Comparison of ENCODE assay signal across 20 mouse cellular contexts in the genomic region with DNA sequence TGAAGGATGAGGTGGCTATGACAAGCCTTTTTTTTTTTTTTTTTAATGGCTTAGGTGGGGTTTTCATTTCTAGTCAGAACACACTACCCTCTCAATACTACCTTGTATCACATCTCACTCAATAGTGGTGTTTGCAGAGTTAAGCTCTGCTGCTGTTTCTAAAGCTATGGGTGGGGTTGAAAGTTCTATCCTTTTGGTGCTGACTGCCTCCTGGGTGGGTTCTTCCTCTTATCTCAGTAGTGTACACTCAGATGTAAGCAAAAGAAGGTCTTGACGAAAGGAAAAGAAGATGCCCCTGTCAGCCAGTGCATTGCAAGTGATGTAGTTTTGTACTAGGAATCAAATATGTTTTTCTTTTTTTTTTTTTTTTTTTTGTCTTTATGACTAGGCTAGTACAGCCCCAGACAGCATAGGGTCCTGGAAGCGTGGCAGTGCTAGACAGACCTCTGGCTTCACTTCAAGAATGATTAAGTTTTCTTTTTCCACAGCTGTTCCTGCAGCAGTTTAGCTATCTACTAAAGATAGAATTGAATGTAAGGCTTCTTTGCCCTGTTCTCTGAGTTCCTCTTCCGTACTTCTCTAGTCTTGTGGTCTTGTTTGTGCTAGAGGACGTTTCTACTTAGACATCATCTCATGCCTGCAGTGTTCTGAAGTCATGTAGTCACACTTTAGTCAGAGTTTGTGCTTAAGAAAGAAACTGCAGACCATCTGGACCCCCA. TPM values are rescaled to one million over a fixed set of nuclear protein-coding genes. Genes with fewer than 3 reads are reported as not detected.
DNase-seq lines count a peak whose midpoint lies in the region; ATAC-seq and TF ChIP-seq lines count a peak whose summit lies in the region.
"Had no signal": no experiment of that assay in that cellular context is flagged by ENCODE, and none has a peak within 500 bp of the region (broad histone marks: within the 10 kb centered on the region; RNA-seq: fewer than 3 reads in every experiment).

No protein-coding gene starts in this region.

- H3K9me3 ChIP-seq in heart, embryonic 13.5 days, result no peaks in the 10 kb centered on the region
- H3K9me3 ChIP-seq in MEL (replicated peaks; ENCODE audit: insufficient read depth, low read length), result no peaks in the 10 kb centered on the region
- peaks cover 12% of the 10 kb centered on the region; the same call in 1 of the 2 replicates for H3K9me3 ChIP-seq in liver, embryonic 12.5 days (replicated peaks)
- H3K9me3 ChIP-seq: embryonic facial prominence, embryonic 12.5 days; neural tube, embryonic 13.5 days had no signal

- no peak overlapping the region for H3K4me3 ChIP-seq in heart, embryonic 13.5 days
- H3K4me3 ChIP-seq in MEL (ENCODE audit: control insufficient read depth in 1 of 2, insufficient read depth in 1 of 2, low read depth in 2 of 2, low read length in 2 of 2), result peak overlapping the region in 1 of 2 experiments; percentile 20; a peak in 1 of 4 replicates
- no peak overlapping the region for H3K4me3 ChIP-seq in liver, embryonic 12.5 days
- H3K4me3 ChIP-seq: embryonic facial prominence, embryonic 12.5 days; gastrocnemius, adult 2 months; hindbrain, embryonic 15.5 days; neural tube, embryonic 13.5 days had no signal

- 57% methylated on average over 4 of the region's 4 CpGs for WGBS in heart, embryonic 13.5 days
- 50% methylated on average over 4 of the region's 4 CpGs for WGBS in liver, embryonic 12.5 days (ENCODE audit: insufficient replicate concordance)

- H3K4me2 ChIP-seq in heart, embryonic 13.5 days, result no peak overlapping the region
- H3K4me2 ChIP-seq in liver, embryonic 12.5 days, result no peak overlapping the region
- H3K4me2 ChIP-seq: embryonic facial prominence, embryonic 12.5 days; hindbrain, embryonic 15.5 days; neural tube, embryonic 13.5 days had no signal

- intact Hi-C loops in heart, postnatal 14 days (cut with DNase I), result no loop called here
- intact Hi-C loops in left cerebral cortex, postnatal 4 days (cut with DNase I), result no loop called here

- no peak overlapping the region for H3K9ac ChIP-seq in heart, embryonic 13.5 days
- H3K9ac ChIP-seq in MEL (ENCODE audit: control insufficient read depth, low read depth, low read length, poor library complexity, severe bottlenecking), result no peak overlapping the region
- H3K9ac ChIP-seq in liver, embryonic 12.5 days, result no peak overlapping the region
- H3K9ac ChIP-seq: embryonic facial prominence, embryonic 12.5 days; forebrain, postnatal 0 days; hindbrain, embryonic 15.5 days; neural tube, embryonic 13.5 days had no signal

- DNase-seq in heart, postnatal 14 days, result no peak
- DNase-seq in MEL (ENCODE audit: low read depth, low spot score), result peak; percentile 81
- no peak for DNase-seq in cerebellum, adult 18-20 months
- DNase-seq in kidney, adult 18-20 months, result no peak
- no peak for DNase-seq in left cerebral cortex, postnatal 4 days
- DNase-seq: adrenal gland, adult 8-10 months; cerebellum, adult 11-12 months; forebrain, postnatal 0 days; gastrocnemius, adult 2 months; heart, adult 11 months; kidney, postnatal 10 days; right cerebral cortex, postnatal 25 days had no signal

- H3K79me2 ChIP-seq in MEL (ENCODE audit: control insufficient read depth, insufficient read depth, low read length, poor library complexity), result no peaks in the 10 kb centered on the region

- TF ChIP-seq RAD21 in MEL (IDR thresholded peaks at IDR 0.05; ENCODE audit: low read depth, low read length), result no peak

- peak overlapping the region; percentile 51; the same call in 1 of the 2 replicates for H3K27ac ChIP-seq in heart, embryonic 13.5 days (replicated peaks)
- peak overlapping the region; percentile 69 for H3K27ac ChIP-seq in MEL (ENCODE audit: control insufficient read depth, low read depth, low read length)
- 0 out of 2 replicates have a peak overlapping the region, but pooled peaks have one; percentile 32 for H3K27ac ChIP-seq in liver, embryonic 12.5 days
- H3K27ac ChIP-seq: embryonic facial prominence, embryonic 12.5 days; gastrocnemius, adult 2 months; hindbrain, embryonic 15.5 days; neural tube, embryonic 13.5 days; stomach, postnatal 0 days had no signal

- peaks cover 5% of the 10 kb centered on the region; the same call in 1 of the 2 replicates for H3K4me1 ChIP-seq in heart, embryonic 13.5 days
- H3K4me1 ChIP-seq in MEL (ENCODE audit: control insufficient read depth in 1 of 2, insufficient read depth in 2 of 2, low read length in 2 of 2), result peaks cover 5 to 12% of the 10 kb centered on the region in 2 experiments
- H3K4me1 ChIP-seq in liver, embryonic 12.5 days, result peaks cover 20% of the 10 kb centered on the region
- H3K4me1 ChIP-seq: embryonic facial prominence, embryonic 12.5 days; hindbrain, embryonic 15.5 days; neural tube, embryonic 13.5 days had no signal

- no peak for TF ChIP-seq CTCF in MEL (IDR thresholded peaks at IDR 0.05 in 2 of 3, conservative IDR thresholded peaks at IDR 0.05 in 1 of 3; ENCODE audit: control insufficient read depth in 1 of 3, insufficient read depth in 1 of 3, low read depth in 2 of 3, low read length in 3 of 3, poor library complexity in 1 of 3, severe bottlenecking in 1 of 3)

- no peak for TF ChIP-seq EP300 in MEL (IDR thresholded peaks at IDR 0.05; ENCODE audit: low read depth in 1 of 2, low read length in 2 of 2)

- no peaks in the 10 kb centered on the region for H3K27me3 ChIP-seq in heart, embryonic 13.5 days (replicated peaks)
- no peaks in the 10 kb centered on the region for H3K27me3 ChIP-seq in MEL (ENCODE audit: control insufficient read depth in 1 of 2, insufficient read depth in 2 of 2, low read length in 2 of 2)
- H3K27me3 ChIP-seq in liver, embryonic 12.5 days (replicated peaks), result no peaks in the 10 kb centered on the region
- H3K27me3 ChIP-seq: embryonic facial prominence, embryonic 12.5 days; hindbrain, embryonic 15.5 days; neural tube, embryonic 13.5 days had no signal

- ATAC-seq in heart, embryonic 13.5 days (ENCODE audit: extremely low read depth, insufficient number of reproducible peaks, low FRiP score, low TSS enrichment), result no peak
- peak; percentile 79 for ATAC-seq in liver, embryonic 12.5 days
- peak; percentile 36 for ATAC-seq in megakaryocyte-erythroid progenitor cell, adult 5-6 weeks (replicated peaks; ENCODE audit: low FRiP score, low TSS enrichment, poor library complexity, severe bottlenecking)
- ATAC-seq: forebrain, postnatal 0 days; intestine, postnatal 0 days had no signal

- TF ChIP-seq POLR2A in MEL (IDR thresholded peaks at IDR 0.05; ENCODE audit: control insufficient read depth in 1 of 2, insufficient read depth in 1 of 2, low read depth in 1 of 2, low read length in 2 of 2, poor library complexity in 1 of 2), result no peak

- peaks cover 90% of the 10 kb centered on the region for H3K36me3 ChIP-seq in heart, embryonic 13.5 days
- H3K36me3 ChIP-seq in MEL (ENCODE audit: control insufficient read depth in 1 of 2, insufficient read depth in 2 of 2, low read length in 2 of 2), result peaks cover 17 to 33% of the 10 kb centered on the region in 2 experiments
- H3K36me3 ChIP-seq in liver, embryonic 12.5 days, result peaks cover 89% of the 10 kb centered on the region

TF ChIP-seq in MEL, 35 proteins besides CTCF, POLR2A, EP300 and RAD21:
- TF ChIP-seq BHLHE40 (IDR thresholded peaks at IDR 0.05; ENCODE audit: borderline replicate concordance, low read depth, low read length), result no peak
- TF ChIP-seq ELF1 (IDR thresholded peaks at IDR 0.05; ENCODE audit: low read depth, low read length), result 0 out of 2 replicates have a peak, but pooled peaks have one; percentile 8
- TF ChIP-seq HCFC1 (IDR thresholded peaks at IDR 0.05; ENCODE audit: low read depth, low read length), result no peak
- no peak for TF ChIP-seq UBTF (IDR thresholded peaks at IDR 0.05; ENCODE audit: borderline replicate concordance, insufficient read depth, low read depth, low read length)
- 0 out of 2 replicates have a peak, but pooled peaks have one; percentile 2 for TF ChIP-seq RCOR1 (IDR thresholded peaks at IDR 0.05; ENCODE audit: low read depth, low read length)
- TF ChIP-seq ETS1 (IDR thresholded peaks at IDR 0.05; ENCODE audit: low read depth, low read length), result peak; percentile 88
- no peak for TF ChIP-seq MEF2A (IDR thresholded peaks at IDR 0.05; ENCODE audit: extremely low read depth, insufficient replicate concordance, low read depth, low read length, poor library complexity, severe bottlenecking)
- TF ChIP-seq MYB (IDR thresholded peaks at IDR 0.05; ENCODE audit: low read depth, low read length), result no peak
- TF ChIP-seq USF1 (IDR thresholded peaks at IDR 0.05; ENCODE audit: low read depth, low read length), result no peak
- no peak for TF ChIP-seq JUND (IDR thresholded peaks at IDR 0.05; ENCODE audit: low read depth, low read length)
- TF ChIP-seq GATA1 (IDR thresholded peaks at IDR 0.05; ENCODE audit: low read depth, low read length), result no peak
- TF ChIP-seq MAFK (IDR thresholded peaks at IDR 0.05; ENCODE audit: borderline replicate concordance, low read depth, low read length), result no peak
- TF ChIP-seq TAL1 (IDR thresholded peaks at IDR 0.05; ENCODE audit: low read length), result no peak
- no peak for TF ChIP-seq CHD1 (IDR thresholded peaks at IDR 0.05; ENCODE audit: low read depth, low read length)
- peak; percentile 76 for TF ChIP-seq ZNF384 (IDR thresholded peaks at IDR 0.05; ENCODE audit: low read depth, low read length)
- no peak for TF ChIP-seq SIN3A (IDR thresholded peaks at IDR 0.05; ENCODE audit: low read length)
TF ChIP-seq in MEL: peak in this region for 4.

RNA-seq across cellular contexts. Expression of gene Resf1, which starts 14.5 kb away (rescaled TPM):
- polyA plus RNA-seq in heart, embryonic 13.5 days (2015; fragmentation: Nextera tagmentation; extraction: Ambion mirVana), result 24.4 and 26.9 TPM in 2 replicates
- 10 to 100 TPM; 32.8 to 38.6 TPM for total RNA-seq in heart, postnatal 14 days (2021)
- 12.8 and 12.9 TPM in 2 replicates for total RNA-seq in MEL (2012; rRNA removed)
- polyA plus RNA-seq in MEL (2012; ENCODE audit: insufficient read depth in 1 of 2, insufficient read length in 2 of 2, low read depth in 1 of 2, low replicate concordance in 2 of 2, missing spikeins in 1 of 2), result 100 to 1,000 TPM in 1 of 2 experiments, 10 to 100 TPM in 1; 20.4 to 103 TPM
- polyA plus RNA-seq in liver, embryonic 12.5 days (2016; fragmentation: Nextera tagmentation; extraction: Ambion mirVana), result 34.5 and 35.0 TPM in 2 replicates
- 48.3 and 72.8 TPM in 2 replicates for total RNA-seq in megakaryocyte-erythroid progenitor cell, adult 5-6 weeks (2014; fragmentation: Nextera tagmentation)
- total RNA-seq in megakaryocyte-erythroid progenitor cell, adult 5-6 weeks (2017), result 64.1 and 71.6 TPM in 2 replicates
- 10 to 100 TPM; 21.8 to 23.1 TPM for total RNA-seq in left cerebral cortex, postnatal 4 days (2021)
